Mouse (Mus musculus): ENCODE results near the gene Glod5.
"Not testable (repeated sequence)": the region's sequence is repeated elsewhere in the genome, so short reads cannot be mapped to it uniquely, and the experiment has no call there.

The Glod5 gene

GRCm38 (mm10) chrX:8018286-8018685 is at the start of gene Glod5:
Gene Glod5, minus strand, starts transcription at chrX:8018492.
- DNase-seq = no peak

- DNase-seq = not testable (repeated sequence)
These were observed 32.9 kb upstream of the Glod5 start for GRCm38 (mm10) chrX:8051044-8051781.

GRCm38 (mm10) chrX:8033009-8033408 is 14.7 kb upstream of the Glod5 start:
- no peak for DNase-seq

GRCm38 (mm10) chrX:8026811-8027210 is 8.5 kb upstream of the Glod5 start:
- DNase-seq = no peak

- DNase-seq = no peak
These were observed 6.5 kb upstream of the Glod5 start for GRCm38 (mm10) chrX:8024795-8025194.

- DNase-seq = peak; percentile 3 to 7
These were observed 2.0 kb upstream of the Glod5 start for GRCm38 (mm10) chrX:8020111-8020778.

- peak; percentile 56 to 66 for DNase-seq
These were observed 1.1 kb downstream of the Glod5 start for GRCm38 (mm10) chrX:8017142-8017541.

GRCm38 (mm10) chrX:8015675-8016074 is 2.6 kb downstream of the Glod5 start:
- peak; percentile 14 to 15 for DNase-seq

- no peak for DNase-seq
These were observed 4.5 kb downstream of the Glod5 start for GRCm38 (mm10) chrX:8013569-8014314.

GRCm38 (mm10) chrX:8013157-8013556 is 5.1 kb downstream of the Glod5 start:
- DNase-seq = no peak

GRCm38 (mm10) chrX:8009356-8009755 is 8.9 kb downstream of the Glod5 start:
- DNase-seq = not testable (repeated sequence)

GRCm38 (mm10) chrX:8008543-8008942 is 9.7 kb downstream of the Glod5 start:
- no peak for DNase-seq

GRCm38 (mm10) chrX:8002971-8003370 is 15.3 kb downstream of the Glod5 start:
- DNase-seq = no peak

GRCm38 (mm10) chrX:8002001-8002400 is 16.3 kb downstream of the Glod5 start:
- no peak for DNase-seq

- no peak for DNase-seq
These were observed 17.6 kb downstream of the Glod5 start for GRCm38 (mm10) chrX:8000546-8001192.

GRCm38 (mm10) chrX:7993068-7993735 is 25.1 kb downstream of the Glod5 start:
- peak; percentile 4 to 10 for DNase-seq

GRCm38 (mm10) chrX:7992379-7993067 is 25.8 kb downstream of the Glod5 start:
- no peak for DNase-seq

- DNase-seq = no peak
These were observed 36.9 kb downstream of the Glod5 start for GRCm38 (mm10) chrX:7981368-7981767.

GRCm38 (mm10) chrX:7977892-7978291 is 40.4 kb downstream of the Glod5 start, which contains the start of gene Gata1:
Gene Gata1, minus strand, starts transcription at chrX:7978071.
- no peak for DNase-seq

GRCm38 (mm10) chrX:7971292-7971691 is 47.0 kb downstream of the Glod5 start:
- no peak for DNase-seq

GRCm38 (mm10) chrX:7968899-7969298 is 49.4 kb downstream of the Glod5 start:
- no peak for DNase-seq

GRCm38 (mm10) chrX:7968226-7968625 is 50.1 kb downstream of the Glod5 start:
- no peak for DNase-seq

All from cerebellum, postnatal 10 days (tissue).